Mouse (Mus musculus): ENCODE measurements around the gene Gm9821.

The Gm9821 gene

DNA sequence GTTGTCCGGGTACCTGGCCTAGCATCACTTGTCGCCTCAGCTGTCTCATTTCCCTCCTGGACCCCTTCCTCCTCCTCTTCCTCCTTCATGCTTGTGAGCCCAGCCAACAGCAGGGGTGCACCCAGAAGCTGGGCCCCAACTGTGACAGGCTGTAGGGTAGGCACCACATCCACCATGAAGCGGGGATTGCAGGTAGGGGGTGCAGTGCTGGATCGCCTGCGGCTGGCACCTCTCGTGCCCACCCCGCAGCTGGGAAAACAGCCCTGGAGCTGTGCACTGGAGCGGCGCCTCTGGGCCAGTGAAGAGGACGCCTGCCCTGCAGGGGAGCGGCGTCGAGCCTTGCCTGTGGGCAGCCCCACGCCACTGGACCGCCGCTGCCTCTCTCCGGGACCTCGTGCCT lies at the start of gene Gm9821:
TSS of gene Gm9821 (plus strand) at position 221 of the 400 bp plus-strand sequence.
- DNase-seq, result no peak

DNA sequence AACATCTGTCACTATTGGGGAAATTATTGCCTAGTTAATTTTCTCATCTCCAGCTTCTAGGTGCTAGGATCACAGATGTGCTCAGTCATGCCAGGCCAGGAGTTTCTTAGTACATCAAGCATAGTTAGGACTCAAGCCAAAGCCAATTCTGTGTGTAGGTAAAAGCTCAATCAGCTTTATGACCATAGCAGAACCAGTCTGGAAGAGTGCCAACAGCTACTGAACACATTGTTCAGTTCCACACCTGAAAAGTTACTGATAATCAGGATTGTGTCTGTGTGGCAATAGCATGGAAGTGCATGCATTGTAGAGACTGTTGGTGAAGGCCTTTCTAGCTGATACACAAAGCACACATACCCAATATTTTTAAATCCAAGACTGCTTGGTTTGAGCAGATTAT lies 47.5 kb upstream of the Gm9821 start:
- DNase-seq, result no peak

DNA sequence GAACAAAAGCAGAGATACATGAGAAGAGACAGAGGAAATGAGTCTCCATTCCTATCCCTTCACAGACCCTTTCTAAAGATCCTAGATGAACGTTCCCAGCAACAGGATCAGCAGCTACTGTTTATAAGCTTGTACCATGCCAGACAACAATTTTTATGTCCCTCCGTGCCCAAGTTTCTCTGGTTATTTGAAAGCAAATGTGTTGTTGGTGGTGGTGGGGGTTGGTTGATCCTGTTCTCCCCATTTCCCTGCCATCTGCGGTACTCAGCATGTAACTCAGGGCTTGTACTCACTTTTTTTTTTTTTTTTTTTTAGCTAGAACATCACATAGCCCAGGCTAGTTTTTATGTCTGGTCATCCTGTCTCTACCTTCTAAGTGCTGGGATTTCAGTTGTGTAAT lies 46.4 kb upstream of the Gm9821 start:
- DNase-seq, result no peak

DNA sequence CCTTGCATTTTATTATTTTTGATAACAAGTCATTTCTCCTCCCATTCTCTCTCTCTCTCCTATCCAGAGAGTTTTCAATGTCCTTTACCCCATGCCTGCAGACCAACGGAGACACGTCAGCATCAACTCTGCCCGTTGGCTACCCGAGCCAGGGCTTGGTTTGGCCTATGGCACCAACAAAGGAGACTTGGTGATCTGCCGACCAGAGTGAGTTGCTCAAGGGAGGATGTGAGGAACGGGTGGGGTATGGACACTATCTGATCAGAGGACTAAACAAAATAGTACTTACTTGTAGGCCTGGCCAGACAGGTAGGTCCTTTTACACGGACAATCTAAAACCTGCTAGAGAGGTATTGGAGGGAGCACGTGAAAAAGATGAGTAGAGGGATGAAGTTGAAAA lies 45.1 kb upstream of the Gm9821 start:
- no peak for DNase-seq

DNA sequence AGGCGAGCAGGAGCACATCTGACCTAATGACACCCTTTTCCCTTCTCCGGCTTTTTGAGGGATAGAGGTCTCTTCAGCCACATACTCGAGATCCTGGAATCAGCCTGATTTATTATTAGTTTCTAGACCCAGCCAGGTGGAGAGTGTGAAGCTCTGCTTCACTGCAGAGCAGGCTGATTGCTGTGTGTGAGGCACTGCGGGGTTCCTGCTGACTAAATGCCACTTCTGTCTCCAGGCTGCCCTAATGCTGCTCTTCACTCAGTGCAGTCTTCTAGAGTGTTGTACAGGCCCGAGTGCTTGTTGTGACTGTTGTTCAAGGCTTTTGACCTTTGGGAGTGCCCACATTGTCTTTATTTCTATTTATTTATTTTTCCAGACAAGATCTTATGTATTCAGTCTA lies 43.2 kb upstream of the Gm9821 start:
- DNase-seq, result no peak

DNA sequence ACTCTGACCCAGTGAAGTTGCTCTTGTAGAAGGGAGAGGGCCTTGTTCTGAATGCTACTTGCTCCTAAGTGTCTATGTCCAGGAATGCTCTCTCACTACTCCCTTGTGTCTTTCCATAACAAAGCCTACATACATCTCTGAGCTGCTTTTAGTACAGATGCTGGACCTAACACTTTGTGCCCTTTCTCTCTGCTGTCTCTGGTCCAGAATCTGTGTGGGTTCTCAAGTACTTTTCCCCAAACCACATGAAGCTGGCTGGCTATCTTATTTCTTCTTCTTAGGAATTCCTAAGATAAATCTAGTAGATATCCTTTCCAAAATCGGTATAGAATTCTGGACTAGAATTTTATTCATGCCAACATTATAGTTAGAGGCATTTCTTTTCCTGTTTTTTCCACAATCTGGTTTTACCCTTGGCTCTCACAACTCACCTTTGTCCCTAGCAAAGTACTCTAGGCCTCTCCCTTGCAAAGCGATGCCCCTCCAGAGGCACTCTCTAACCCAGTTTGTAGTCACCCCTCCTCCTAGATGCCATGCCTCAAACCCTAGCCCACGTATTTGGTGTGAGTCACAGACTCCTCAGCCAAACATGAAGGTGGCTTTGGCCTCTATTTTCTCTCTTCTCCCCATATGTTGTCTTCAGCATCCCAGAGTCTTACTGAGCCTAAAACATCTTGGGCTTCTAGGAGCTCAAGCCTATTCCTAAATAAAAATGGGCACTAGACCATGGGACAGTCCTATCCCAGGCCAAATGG lies 42.2 kb upstream of the Gm9821 start:
- DNase-seq, result no peak

DNA sequence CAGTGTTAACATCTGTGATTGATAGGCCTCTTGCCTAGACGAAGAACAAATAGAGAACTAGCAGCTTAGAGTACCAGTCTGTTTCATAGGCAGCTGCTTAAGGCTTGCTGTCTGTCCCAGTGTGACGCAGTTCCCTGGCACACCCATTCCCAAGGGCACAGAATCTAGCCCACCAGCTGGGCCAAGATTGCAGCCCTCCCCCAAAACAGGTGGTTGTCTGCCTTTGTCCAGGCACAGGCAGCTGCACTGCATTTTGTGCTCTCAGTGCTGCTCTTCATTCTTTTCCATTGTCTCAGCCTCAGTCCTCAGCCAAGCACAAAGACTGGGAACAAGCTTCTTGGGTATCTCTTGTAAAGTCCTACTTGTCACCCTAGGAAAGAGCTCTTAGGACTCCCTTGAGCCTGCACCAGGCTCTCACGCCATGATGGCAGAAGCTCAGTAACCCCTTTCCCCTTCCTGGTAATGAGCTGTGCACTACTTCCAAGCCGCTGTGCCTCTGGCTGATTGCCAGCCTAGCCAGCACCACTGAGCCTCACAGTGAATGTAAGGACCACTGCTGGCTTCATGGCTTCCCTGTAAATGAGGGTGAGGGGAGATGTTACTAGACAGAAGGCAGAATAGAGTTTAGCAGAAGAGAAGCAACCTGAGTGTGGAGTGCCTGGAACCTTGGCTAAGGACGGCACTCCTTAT lies 40.7 kb upstream of the Gm9821 start:
- no peak for DNase-seq

DNA sequence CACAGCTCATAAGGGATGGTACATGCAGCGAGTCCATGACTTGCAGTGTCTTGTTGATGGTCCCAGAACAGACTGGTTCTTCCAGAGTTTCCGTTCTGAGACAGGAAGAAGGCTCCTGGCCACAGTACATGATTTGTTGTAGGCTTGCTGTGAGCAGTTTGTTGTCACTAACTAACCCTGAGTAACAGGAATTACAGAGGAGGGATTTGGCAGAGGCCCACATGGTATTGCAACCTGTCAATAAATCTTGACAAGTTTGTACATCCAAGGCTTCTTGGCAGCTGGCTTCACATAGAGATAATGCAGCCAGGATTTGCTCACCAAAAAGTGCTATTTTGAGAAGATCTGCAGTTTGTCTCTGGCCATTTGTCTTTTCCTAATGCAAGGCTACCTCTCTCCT lies 39.4 kb upstream of the Gm9821 start:
- no peak for DNase-seq

DNA sequence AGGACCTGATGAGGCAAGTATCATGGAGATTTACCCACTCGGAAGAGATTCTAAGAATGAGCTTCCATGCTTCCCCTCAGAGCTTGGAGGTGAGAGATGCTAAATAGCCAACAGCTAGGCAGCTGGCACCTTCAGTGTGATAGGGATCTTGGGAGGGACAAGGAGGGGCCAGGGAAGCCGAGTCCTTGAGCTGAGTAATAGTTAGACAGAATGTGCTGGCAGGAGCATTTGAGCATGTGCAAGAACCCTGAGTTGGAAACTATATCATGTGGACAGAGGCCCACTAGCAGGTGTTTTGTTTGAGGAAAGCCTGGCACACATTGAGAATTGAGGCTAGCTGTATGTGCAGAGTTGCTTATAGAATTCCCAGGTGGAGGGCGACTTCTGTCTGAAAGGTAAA lies 32.9 kb upstream of the Gm9821 start:
- DNase-seq, result no peak

DNA sequence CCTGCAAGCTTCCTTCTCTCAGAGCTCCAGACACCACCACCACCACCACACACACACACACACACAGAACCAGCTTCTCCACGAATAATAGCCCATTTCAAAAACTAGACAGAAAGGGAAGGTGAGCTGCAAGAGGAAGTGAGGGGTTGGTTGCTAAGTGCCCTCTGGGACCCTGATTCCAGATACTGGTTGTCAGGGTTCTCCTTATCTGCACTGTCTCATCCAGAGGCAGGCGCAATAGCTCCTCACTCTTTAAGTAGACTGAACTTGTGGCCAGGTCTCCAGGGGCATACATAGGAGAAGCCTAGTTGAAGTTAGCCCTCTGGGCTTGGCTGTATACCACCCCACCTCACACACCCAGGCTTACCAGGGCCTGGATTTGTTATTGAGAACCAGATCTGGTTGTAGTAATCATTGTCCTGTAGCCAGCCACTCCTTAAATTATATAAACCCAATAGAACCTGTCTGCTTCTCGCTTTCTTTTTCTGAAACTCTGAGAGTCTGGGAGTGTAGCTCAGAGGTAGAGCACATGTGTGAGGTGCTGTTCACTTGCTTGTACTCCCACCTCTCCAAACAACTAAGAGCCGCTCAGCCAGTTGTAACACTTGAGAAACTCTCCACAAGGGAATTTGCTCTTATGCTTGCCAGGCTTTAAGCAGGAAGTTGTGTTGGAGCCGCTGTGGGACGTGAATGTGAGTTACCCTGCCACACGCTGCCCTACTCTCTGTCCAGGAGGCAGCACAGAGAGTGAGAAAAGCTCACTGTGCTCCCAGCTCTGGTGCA lies 32.0 kb upstream of the Gm9821 start:
- DNase-seq, result no peak

DNA sequence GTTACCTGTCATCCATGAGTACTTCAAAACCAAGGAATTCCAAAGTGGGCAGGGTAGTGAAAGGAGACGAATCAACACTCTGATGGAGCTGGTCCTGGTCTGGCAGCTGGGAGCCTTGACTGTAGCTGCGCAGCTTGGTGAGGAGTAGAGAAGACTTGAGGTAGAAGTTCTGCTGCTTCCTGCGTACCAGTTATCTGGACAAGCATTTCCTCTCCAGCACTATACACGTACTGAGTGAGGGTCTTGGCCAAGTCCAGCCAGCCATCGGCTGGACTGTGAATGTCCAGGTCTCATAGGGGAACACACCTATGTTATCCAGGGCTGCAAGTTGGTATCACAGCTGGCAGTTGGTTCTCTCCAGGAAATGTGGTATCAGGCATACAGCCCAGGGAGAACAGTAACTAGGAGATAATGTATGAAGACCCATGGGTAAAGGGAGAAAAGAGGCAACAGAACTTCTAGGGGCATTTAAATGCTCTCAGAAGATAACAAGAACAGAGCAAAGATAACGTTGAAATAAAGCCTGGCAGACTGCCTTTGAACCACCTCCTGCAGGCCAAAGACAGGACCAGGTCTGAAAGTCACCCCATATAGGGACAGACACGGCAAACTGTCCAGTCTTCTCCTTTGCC lies 29.0 kb upstream of the Gm9821 start:
- no peak for DNase-seq

DNA sequence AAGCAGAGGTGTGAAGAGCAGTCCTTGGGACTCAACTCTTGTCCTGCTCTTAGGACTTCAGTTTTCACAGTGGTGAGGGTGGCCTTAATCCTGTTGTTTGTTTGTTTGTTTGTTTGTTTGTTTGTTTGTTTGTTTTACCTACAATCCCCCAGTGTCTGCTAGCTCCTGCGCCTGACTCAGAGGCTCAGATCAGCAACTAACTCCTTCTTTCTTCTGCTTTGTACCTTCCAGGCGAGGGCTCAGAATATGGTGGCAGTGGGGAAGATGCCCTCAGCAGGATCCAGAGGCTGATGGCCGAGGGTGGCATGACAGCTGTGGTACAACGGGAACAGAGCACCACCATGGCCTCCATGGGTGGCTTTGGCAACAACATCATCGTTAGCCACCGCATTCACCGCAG lies 28.4 kb upstream of the Gm9821 start:
- no peak for DNase-seq

DNA sequence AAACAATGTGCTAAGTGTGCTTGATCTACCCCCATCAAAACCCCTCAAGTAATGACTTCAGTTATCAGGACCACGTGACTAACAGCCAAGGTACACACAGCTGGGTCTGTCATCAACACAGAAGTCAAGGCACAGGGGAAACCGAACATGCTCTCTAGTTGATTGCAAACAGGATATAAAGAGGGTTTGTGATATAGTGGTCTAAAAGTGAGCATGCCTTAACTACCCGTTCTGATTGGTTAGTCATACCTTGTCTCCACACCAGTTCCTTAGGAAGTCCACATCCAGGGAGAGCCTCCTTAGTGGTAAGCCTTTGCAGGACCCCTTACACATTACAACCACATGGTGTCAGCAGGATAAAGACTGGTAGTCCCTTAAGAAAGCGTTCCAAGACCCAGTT lies 25.4 kb upstream of the Gm9821 start:
- DNase-seq, result no peak

DNA sequence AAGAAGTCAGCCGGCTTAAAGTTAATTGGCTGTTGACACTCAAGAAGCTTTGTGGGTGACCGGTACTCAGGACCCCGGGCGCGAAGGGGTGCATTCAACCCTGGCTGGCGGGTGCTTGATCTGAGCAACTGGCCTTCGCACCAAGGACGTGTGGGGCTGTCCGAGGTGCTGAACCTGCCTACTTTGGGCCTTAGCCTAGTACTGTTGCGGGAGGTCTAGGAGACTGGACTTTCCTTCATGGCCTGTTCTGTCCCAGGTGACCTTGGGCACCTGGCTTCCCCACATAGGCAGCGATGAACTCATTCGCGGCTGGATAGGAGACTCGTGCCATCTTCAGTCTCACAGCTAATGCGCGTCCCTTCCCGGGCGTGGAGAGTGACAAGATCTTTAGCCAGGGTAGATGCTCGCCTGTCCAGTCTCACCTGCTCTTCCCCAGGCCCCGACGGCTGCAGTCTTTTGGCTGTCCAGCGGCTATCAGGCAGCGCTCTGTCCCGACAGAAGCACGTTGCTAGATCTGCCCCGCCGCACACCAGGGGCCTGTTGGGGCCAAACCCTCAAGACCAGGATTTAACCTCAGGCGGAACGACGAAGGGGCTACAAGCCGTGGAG lies 24.2 kb upstream of the Gm9821 start:
- DNase-seq, result peak; percentile 90 to 92

DNA sequence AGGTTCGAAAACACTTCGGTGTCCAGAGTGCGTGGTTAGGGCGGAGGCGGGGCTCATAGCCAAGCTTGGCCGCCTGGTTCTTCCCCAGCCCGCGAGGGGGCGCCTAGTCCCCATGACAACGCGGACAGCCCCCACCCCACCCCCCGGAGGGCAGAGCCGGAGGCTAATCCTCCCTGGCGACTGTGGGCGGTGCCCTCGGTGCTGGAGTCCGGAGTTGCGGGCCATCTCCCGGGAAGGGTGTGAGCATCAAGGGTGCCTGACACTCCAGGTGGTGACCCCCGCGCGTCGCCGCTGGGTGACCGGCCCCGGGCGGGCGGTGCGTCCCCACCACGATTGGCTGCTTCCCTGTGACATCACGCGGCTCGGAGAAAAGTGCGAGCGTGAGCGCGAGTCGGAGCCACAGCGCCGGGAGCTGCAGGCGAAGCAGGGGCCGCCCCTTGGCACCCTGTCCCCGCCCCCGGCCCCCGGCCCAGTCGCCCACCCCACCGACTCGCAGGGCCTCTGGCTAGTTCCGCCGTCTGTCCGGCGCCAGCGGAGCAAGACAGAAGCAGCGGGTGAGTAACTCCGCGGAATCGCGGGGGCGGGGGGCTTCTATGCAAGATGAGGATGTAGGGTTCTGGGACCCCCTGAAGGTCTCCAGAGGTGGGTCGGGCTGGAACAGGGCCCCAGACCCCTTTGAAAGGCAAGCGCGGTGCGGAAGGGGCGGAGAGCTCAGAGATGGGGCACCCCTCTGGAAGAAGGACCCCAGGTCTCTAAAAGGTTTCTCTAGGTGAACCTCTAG lies 23.5 kb upstream of the Gm9821 start:
- DNase-seq, result peak; percentile 53 to 73

DNA sequence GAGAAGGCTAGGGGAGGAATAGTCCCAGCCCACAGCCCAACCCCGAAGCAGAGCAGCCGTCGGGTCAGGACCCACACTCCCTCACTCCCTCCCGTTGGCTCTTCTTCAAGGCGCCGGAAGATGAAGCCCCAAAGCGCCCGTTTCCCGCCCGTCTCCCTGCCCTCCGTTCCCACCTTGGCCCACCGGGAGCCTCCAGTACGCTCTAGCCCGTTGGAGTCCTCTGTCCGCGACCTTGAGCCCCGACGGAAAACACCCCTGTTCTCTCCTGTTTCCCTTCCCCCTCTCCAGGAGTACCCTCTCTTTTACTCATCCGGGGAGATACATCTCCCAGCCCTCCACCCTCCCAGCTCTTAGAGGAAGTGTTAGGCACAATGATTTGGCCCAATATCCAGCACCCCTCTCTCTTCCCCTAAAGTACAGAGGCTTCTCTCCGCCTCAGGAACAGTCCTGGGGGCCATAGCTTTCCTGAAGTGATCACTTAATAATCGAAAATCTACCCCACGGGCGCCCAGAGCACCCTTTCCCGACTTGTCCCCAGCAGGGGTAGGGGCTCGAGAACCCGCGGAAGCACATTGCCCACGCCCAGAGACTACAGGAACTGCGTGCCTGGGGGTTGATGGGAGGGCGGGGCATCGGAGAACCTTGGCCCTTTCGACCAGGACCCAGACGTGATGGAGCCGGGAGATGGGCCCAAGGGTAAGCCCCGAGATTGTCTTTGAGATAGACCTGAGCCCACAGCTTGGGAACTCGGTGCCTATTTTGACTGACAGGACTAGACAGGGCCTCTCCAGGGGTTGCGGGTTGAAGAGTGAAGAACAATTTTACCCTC lies 22.7 kb upstream of the Gm9821 start:
- DNase-seq, result peak in 1 of 2 experiments; percentile 41

DNA sequence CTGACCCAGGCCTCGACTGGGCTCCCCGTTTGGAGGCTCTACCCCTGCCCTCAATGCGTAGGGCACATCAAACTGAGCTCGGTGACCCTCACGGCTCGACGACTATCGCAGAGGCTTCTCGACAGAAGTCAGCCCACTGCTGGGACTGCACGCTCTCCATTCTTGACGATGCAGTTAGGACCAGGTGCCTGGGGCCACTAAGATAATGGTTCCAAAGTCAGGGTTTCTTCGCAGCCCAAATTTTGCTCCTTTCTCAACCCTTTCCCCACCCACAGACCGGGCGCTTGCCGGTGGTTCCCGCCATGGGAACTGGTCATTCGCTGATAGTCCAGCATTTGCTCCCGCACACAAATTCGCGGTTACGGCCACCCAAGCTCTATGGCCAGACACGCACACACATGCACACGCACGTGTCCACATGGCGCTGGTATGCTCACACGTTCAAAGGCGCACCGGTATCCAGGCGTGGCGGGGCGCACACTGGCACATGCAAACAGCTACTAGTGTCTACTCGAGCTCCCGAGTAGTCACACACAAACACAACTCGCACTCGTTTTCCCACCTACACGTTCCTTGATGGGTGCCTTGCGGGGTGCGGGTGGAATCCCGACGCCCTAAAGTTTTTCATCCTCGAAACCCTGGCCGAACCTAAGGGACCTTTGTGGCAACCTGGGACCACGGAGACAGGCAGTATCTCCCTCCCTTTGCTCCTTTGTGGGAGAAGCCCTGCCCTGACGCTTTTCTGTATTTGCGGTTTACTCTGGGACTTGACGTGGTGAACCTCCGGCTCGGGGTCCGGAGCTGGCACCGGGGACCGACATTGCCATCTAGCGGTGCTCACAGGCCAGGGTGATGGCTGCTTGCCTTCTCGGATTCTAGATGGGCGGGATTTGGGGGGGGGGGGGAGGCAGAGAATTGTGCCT lies 21.8 kb upstream of the Gm9821 start:
- peak; percentile 77 to 80 for DNase-seq

DNA sequence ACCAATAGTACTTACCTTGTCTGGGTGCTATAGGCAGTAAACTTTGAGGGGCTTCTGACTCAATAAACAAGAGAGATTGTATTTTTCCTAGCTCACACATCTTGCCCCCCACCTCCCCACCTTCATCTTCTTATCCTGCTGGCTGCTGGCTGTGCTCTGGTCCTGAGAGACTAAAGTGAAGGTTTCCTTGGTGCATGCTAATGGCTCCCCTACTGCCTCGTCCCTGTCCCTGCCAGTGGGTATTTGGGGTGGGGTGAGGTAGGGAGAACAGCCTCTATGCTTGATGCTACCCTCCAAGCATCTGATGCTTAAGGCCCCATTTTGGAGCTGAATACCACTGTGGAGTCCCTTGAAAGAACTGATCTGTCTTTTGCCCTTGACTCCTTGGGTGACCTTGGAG lies 20.8 kb upstream of the Gm9821 start:
- no peak for DNase-seq

DNA sequence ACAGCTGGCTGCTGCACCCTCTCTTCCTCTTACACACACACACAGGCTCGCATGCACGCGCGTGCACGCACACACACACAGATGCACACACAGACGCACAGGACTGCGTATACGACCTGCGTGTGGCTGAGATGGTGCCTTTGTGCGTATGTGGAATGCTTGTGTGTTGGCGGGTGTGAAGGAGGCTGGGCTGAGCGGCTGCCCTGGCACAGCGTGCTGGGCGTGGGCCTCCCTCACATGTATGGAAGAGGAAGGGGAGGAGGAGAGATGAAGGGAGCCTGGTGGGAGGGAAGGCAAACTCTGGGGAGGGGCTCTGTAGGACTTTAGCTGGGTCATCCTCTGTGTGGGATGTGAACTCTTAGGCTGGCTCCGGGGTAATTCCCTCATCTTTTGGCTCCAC lies 20.1 kb upstream of the Gm9821 start:
- peak in 1 of 2 experiments; percentile 28 for DNase-seq

DNA sequence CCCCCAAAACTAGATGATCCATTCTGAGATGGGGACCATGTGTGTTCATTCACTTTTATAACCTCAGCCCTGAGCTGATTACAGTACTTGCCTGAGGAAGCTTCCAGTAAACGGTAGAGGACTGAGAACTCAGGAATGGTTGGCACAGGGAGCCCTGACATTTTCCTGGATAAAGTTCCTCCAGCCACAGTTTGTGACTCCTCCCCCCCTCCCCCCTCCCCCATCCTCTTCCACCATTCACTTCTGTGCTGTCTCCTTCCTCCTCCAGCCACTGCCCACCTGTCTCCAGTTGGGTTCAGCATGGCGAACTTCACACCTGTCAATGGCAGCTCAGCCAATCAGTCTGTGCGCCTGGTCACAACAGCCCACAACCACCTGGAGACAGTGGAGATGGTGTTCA lies 18.6 kb upstream of the Gm9821 start, which contains the start of gene Chrm4:
TSS of gene Chrm4 (plus strand) at position 301 of the 400 bp plus-strand sequence.
- no peak for DNase-seq

Measured in kidney, postnatal 25 days (tissue).